Mouse (Mus musculus): ENCODE data around the gene Serping1. TPM values are rescaled to one million over a fixed set of nuclear protein-coding genes. Genes with fewer than 3 reads are reported as not detected.

Gene Serping1
- polyA plus RNA-seq, 1 experiment from 2014 or later: 33.8 TPM

- H3K4me2 ChIP-seq (replicated peaks): no peak overlapping the region
- ATAC-seq (ENCODE audit: low FRiP score, low read depth): no peak
- peaks cover 6% of the 10 kb centered on the region for H3K4me1 ChIP-seq
- no peaks in the 10 kb centered on the region for H3K36me3 ChIP-seq
- no peak overlapping the region for H3K9ac ChIP-seq
- H3K4me3 ChIP-seq: no peak overlapping the region
- 78% methylated on average over 6 of the region's 6 CpGs for WGBS
- H3K9me3 ChIP-seq: no peaks in the 10 kb centered on the region
- H3K27ac ChIP-seq: no peak overlapping the region
- H3K27me3 ChIP-seq (replicated peaks): no peaks in the 10 kb centered on the region
These were observed 421 bp upstream of the Serping1 start for GRCm38 (mm10) chr2:84775665-84776064.

- peaks cover 6% of the 10 kb centered on the region for H3K4me1 ChIP-seq
- H3K27me3 ChIP-seq (replicated peaks): no peaks in the 10 kb centered on the region
- ATAC-seq (ENCODE audit: low FRiP score, low read depth): peak; percentile 95
- H3K4me3 ChIP-seq: peak overlapping the region; percentile 28
- H3K36me3 ChIP-seq: no peaks in the 10 kb centered on the region
- WGBS: 1% methylated on average over 15 of the region's 15 CpGs
- H3K27ac ChIP-seq: peak overlapping the region; percentile 34
- H3K4me2 ChIP-seq (replicated peaks): peak overlapping the region; percentile 59
- no peaks in the 10 kb centered on the region for H3K9me3 ChIP-seq
- H3K9ac ChIP-seq: peak overlapping the region; percentile 48; the same call in 1 of the 2 replicates
These were observed 493 bp downstream of the Serping1 start for GRCm38 (mm10) chr2:84774751-84775150.

GRCm38 (mm10) chr2:84773195-84773594 is 2.0 kb downstream of the Serping1 start:
- Histone ChIP-seq H3K4me2 (replicated peaks) (no peak overlapping the region), H3K27me3 (replicated peaks) (no peaks in the 10 kb centered on the region), H3K4me1 (peaks cover 6% of the 10 kb centered on the region), H3K4me3 (no peak overlapping the region), H3K36me3 (no peaks in the 10 kb centered on the region), H3K9ac (no peak overlapping the region), H3K27ac (no peak overlapping the region), H3K9me3 (no peaks in the 10 kb centered on the region)
- WGBS: 86% methylated on average over 5 of the region's 5 CpGs
- no peak for ATAC-seq (ENCODE audit: low FRiP score, low read depth)

GRCm38 (mm10) chr2:84772454-84772853 is 2.8 kb downstream of the Serping1 start:
- 91% methylated on average over 4 of the region's 4 CpGs for WGBS
- no peaks in the 10 kb centered on the region for H3K27me3 ChIP-seq (replicated peaks)
- no peak for ATAC-seq (ENCODE audit: low FRiP score, low read depth)
- peaks cover 6% of the 10 kb centered on the region for H3K4me1 ChIP-seq
- no peak overlapping the region for H3K9ac ChIP-seq
- H3K9me3 ChIP-seq: no peaks in the 10 kb centered on the region
- H3K4me3 ChIP-seq: no peak overlapping the region
- H3K27ac ChIP-seq: no peak overlapping the region
- H3K4me2 ChIP-seq (replicated peaks): no peak overlapping the region
- H3K36me3 ChIP-seq: no peaks in the 10 kb centered on the region

- ATAC-seq (ENCODE audit: low FRiP score, low read depth): no peak
- no peaks in the 10 kb centered on the region for H3K27me3 ChIP-seq (replicated peaks)
- 0 out of 2 replicates have a peak, but pooled peaks cover under 1% of the 10 kb centered on the region for H3K36me3 ChIP-seq
- 81% methylated on average over 6 of the region's 6 CpGs for WGBS
- H3K4me2 ChIP-seq (replicated peaks): no peak overlapping the region
- H3K9ac ChIP-seq: no peak overlapping the region
- no peak overlapping the region for H3K27ac ChIP-seq
- H3K4me3 ChIP-seq: no peak overlapping the region
- no peaks in the 10 kb centered on the region for H3K9me3 ChIP-seq
- H3K4me1 ChIP-seq: peaks cover 6% of the 10 kb centered on the region
These were observed 4.7 kb downstream of the Serping1 start for GRCm38 (mm10) chr2:84770501-84770900.

GRCm38 (mm10) chr2:84762818-84763217 is 12.4 kb downstream of the Serping1 start:
- Histone ChIP-seq H3K27ac (no peak overlapping the region), H3K4me3 (no peak overlapping the region), H3K4me2 (replicated peaks) (no peak overlapping the region), H3K27me3 (replicated peaks) (no peaks in the 10 kb centered on the region), H3K4me1 (no peaks in the 10 kb centered on the region), H3K36me3 (0 out of 2 replicates have a peak, but pooled peaks cover 3% of the 10 kb centered on the region), H3K9ac (no peak overlapping the region), H3K9me3 (no peaks in the 10 kb centered on the region)
- no peak for ATAC-seq (ENCODE audit: low FRiP score, low read depth)
- WGBS: 60% methylated on average over 1 of the region's 1 CpGs

- no peak overlapping the region for H3K4me3 ChIP-seq
- no peak overlapping the region for H3K9ac ChIP-seq
- no peaks in the 10 kb centered on the region for H3K9me3 ChIP-seq
- 54% methylated on average over 4 of the region's 4 CpGs for WGBS
- no peaks in the 10 kb centered on the region for H3K4me1 ChIP-seq
- H3K27me3 ChIP-seq (replicated peaks): no peaks in the 10 kb centered on the region
- no peak overlapping the region for H3K27ac ChIP-seq
- H3K36me3 ChIP-seq: 0 out of 2 replicates have a peak, but pooled peaks cover 3% of the 10 kb centered on the region
- H3K4me2 ChIP-seq (replicated peaks): no peak overlapping the region
- ATAC-seq (ENCODE audit: low FRiP score, low read depth): no peak
These were observed 12.9 kb downstream of the Serping1 start for GRCm38 (mm10) chr2:84762295-84762694.

GRCm38 (mm10) chr2:84761840-84762239 is 13.4 kb downstream of the Serping1 start:
- 92% methylated on average over 1 of the region's 1 CpGs for WGBS
- H3K9me3 ChIP-seq: no peaks in the 10 kb centered on the region
- H3K4me1 ChIP-seq: no peaks in the 10 kb centered on the region
- H3K27me3 ChIP-seq (replicated peaks): no peaks in the 10 kb centered on the region
- H3K36me3 ChIP-seq: 0 out of 2 replicates have a peak, but pooled peaks cover 3% of the 10 kb centered on the region
- no peak overlapping the region for H3K9ac ChIP-seq
- H3K27ac ChIP-seq: no peak overlapping the region
- ATAC-seq (ENCODE audit: low FRiP score, low read depth): no peak
- H3K4me2 ChIP-seq (replicated peaks): no peak overlapping the region
- H3K4me3 ChIP-seq: no peak overlapping the region

GRCm38 (mm10) chr2:84761309-84761708 is 13.9 kb downstream of the Serping1 start:
- Histone ChIP-seq H3K9me3 (no peaks in the 10 kb centered on the region), H3K4me3 (no peak overlapping the region), H3K27me3 (replicated peaks) (no peaks in the 10 kb centered on the region), H3K9ac (no peak overlapping the region), H3K4me2 (replicated peaks) (no peak overlapping the region), H3K36me3 (0 out of 2 replicates have a peak, but pooled peaks cover 3% of the 10 kb centered on the region), H3K4me1 (no peaks in the 10 kb centered on the region), H3K27ac (no peak overlapping the region)
- WGBS: 88% methylated on average over 3 of the region's 3 CpGs
- ATAC-seq (ENCODE audit: low FRiP score, low read depth): no peak

- 76% methylated on average over 8 of the region's 8 CpGs for WGBS
- no peak for ATAC-seq (ENCODE audit: low FRiP score, low read depth)
- H3K27ac ChIP-seq: no peak overlapping the region
These were observed 14.5 kb downstream of the Serping1 start for GRCm38 (mm10) chr2:84760777-84761176.

GRCm38 (mm10) chr2:84758542-84759127 is 16.6 kb downstream of the Serping1 start:
- Histone ChIP-seq H3K4me2 (replicated peaks) (no peak overlapping the region), H3K36me3 (no peaks in the 10 kb centered on the region), H3K4me1 (no peaks in the 10 kb centered on the region), H3K9me3 (no peaks in the 10 kb centered on the region), H3K9ac (no peak overlapping the region), H3K27me3 (replicated peaks) (no peaks in the 10 kb centered on the region), H3K4me3 (no peak overlapping the region), H3K27ac (no peak overlapping the region)
- peak; percentile 60 for ATAC-seq (ENCODE audit: low FRiP score, low read depth)
- 5% methylated on average over 2 of the region's 2 CpGs for WGBS

More at GRCm38 (mm10) chr2:84760777-84761176, 14.5 kb downstream of the Serping1 start:
- Histone ChIP-seq H3K9ac (no peak overlapping the region), H3K4me2 (replicated peaks) (no peak overlapping the region), H3K4me1 (no peaks in the 10 kb centered on the region), H3K36me3 (0 out of 2 replicates have a peak, but pooled peaks cover 3% of the 10 kb centered on the region), H3K4me3 (no peak overlapping the region), H3K9me3 (no peaks in the 10 kb centered on the region), H3K27me3 (replicated peaks) (no peaks in the 10 kb centered on the region)

- Histone ChIP-seq H3K36me3 (no peaks in the 10 kb centered on the region), H3K9me3 (no peaks in the 10 kb centered on the region), H3K9ac (no peak overlapping the region), H3K27me3 (replicated peaks) (no peaks in the 10 kb centered on the region), H3K4me2 (replicated peaks) (no peak overlapping the region), H3K4me1 (no peaks in the 10 kb centered on the region), H3K4me3 (no peak overlapping the region), H3K27ac (no peak overlapping the region)
- no peak for ATAC-seq (ENCODE audit: low FRiP score, low read depth)
- 60% methylated on average over 7 of the region's 7 CpGs for WGBS
These were observed 18.1 kb downstream of the Serping1 start for GRCm38 (mm10) chr2:84757026-84757682.
